Mouse (Mus musculus): ENCODE measurements around the gene Gatc.
"Not testable (repeated sequence)": the region's sequence is repeated elsewhere in the genome, so short reads cannot be mapped to it uniquely, and the experiment has no call there.

The Gatc gene

DNA sequence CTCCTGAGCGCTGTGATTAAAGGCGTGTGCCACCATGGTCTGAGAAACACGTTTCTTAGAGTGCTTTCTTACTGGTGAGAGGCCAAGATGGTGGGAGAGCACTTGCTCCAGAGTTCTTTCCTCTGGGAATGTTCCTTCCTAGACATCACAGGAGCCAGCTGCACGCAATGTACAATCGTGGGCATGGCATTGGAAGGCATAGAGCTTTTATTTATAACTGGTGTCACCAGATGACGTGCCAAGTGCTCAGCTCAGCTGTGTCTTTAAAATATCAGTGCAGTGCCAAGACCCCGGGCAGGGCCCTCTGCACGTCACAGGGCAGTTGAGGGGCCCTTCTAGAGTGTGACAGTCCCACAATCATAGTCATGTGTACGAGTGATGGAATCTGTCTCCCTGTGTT lies 10.0 kb downstream of the Gatc start:
- DNase-seq (ENCODE audit: low read depth) = no peak

DNA sequence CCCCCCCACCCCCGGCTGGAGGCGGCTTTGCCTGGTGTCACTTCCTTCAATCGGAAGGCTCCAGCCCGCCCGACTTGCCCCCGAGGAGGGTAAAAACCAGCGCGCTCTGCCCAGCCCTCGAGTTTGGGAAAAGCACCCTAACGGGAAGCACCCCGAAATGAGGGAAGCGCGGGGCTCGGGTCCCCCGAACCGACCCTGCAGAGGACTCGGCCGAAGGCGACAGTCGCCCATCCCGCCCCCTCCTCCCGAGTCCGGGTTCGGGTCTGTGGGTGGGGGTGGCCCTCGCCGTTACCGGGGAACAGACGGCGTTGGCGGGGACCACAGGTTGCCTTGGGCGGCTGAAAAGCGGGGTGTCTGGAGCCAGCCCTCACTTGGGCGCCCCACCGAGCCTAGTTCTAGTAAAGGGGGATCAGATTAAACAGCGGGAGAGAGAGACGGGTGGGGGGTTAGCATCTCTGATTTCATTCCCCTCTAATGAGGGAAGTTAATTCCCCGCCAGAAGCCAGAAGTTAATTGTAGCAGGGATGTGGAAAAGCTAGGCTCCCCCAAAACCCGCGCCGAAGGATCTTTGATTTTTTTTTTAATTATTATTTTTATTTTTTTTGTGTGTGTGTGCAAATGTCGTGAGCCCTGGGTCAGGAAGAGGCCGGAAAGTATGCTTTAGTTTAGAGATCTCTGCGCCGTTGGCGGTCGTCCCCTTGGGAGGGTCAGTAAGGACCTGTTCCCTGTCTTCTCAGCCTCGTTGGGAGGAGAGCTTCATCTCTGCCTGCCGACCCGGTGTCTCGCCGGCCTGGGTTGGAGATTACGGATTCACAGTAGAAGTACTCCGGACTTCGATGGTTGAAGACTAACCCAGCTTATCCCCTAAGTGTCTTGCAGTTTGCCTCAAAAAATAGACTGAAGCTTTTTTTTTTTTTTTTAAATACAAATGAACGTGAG lies 13.1 kb downstream of the Gatc start:
- DNase-seq (ENCODE audit: low read depth) = peak; percentile 44

- DNase-seq (ENCODE audit: low read depth) = peak; percentile 96
Observed at GRCm38 (mm10) chr5:115326875-115327609, 13.9 kb downstream of the Gatc start, which contains the start of gene Srsf9. Srsf9 (plus strand) TSS chr5:115327177.

GRCm38 (mm10) chr5:115326256-115326831 lies 14.6 kb downstream of the Gatc start:
- no peak for DNase-seq (ENCODE audit: low read depth)

DNA sequence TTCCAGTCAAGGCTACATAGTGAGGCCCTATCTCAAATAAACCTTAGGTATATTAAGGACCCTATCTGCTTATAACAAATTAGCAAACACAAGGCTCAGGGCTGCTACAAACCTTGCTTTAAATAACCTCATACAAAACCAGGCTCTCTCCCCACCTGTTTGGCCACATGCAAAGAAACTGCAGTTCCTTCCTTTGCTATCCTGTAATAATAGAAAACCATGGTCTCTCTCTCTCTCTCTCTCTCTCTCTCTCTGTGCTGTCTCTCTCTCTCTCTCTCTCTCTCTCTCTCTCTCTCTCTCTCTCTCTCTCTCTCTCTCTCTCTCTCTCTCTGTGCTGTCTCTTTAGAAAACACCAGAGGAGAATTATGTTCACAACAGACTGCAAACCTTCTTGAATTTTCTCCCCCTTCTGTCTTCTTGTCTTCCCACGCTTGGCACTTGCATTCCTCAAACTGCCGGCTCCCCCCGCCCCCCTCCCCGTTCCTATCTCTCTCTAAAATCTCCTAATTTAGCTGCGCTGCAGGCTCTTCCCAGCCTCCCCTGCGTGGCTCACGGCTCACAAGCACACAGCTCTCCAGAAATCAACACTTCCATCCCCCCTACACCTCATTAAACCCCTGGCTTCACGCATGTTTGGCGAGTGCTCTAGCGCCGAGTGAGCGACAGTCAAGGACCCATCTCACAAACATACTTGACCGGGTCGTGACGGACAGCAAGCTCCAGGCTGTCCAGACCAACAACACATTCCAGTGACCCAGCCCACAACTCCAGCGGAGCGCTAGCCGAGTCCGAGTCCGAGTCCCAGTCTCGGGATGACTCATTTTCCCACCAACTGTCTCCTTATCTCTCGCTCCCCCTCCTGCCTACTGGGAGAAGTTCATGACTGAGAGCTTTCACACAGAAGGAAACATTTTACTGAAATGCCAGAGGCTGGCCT lies 21.7 kb downstream of the Gatc start:
- peak; percentile 92 for DNase-seq (ENCODE audit: low read depth)

GRCm38 (mm10) chr5:115317645-115318328 lies 23.2 kb downstream of the Gatc start:
- DNase-seq (ENCODE audit: low read depth) = no peak

DNA sequence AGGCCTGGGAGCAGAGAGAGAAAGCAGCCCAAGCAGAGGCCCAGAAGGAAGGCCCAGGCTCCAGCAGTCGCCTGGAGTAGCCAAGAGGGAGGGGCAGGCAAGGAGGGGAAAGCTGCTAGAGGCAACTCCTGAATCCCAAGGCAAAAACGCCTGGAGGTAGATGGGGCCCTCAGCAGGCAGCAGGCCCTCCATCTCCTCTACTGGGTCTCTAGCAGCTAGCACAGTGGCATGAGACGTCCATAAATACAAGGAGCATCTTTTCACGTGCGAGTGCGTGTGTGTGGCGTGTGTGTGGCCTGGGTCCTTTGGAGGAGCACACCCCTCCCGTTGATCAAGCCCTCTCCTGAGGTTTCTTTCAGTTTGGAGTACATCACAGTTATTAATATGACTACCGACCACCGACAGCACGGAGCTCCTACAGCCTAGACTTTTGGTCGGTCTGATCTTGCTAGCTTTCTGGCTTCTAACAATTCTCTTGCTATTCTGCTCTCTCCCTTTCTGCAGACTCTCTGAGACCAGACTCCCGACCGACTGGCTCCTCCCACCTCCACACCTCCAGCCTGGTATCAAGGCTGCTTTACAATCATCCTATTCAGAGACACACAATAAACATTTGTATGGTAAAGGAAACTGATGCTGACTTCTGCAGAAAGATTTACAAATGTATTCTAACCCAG lies 23.9 kb downstream of the Gatc start:
- no peak for DNase-seq (ENCODE audit: low read depth)

DNA sequence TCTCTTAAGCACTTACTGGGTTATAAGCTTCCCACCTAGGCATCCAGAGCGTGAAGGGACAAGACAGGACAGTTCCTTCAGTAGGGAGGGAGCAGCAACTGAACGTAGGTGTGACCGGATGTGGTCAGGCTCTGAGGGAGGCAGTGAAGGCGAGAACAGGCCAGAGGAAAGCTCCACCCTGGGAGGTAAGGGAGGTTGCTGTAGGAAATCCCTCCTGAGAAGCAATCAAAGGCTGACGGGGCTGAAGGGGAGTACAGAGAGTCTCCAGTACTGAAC lies 27.4 kb downstream of the Gatc start:
- DNase-seq (ENCODE audit: low read depth) = no peak

DNA sequence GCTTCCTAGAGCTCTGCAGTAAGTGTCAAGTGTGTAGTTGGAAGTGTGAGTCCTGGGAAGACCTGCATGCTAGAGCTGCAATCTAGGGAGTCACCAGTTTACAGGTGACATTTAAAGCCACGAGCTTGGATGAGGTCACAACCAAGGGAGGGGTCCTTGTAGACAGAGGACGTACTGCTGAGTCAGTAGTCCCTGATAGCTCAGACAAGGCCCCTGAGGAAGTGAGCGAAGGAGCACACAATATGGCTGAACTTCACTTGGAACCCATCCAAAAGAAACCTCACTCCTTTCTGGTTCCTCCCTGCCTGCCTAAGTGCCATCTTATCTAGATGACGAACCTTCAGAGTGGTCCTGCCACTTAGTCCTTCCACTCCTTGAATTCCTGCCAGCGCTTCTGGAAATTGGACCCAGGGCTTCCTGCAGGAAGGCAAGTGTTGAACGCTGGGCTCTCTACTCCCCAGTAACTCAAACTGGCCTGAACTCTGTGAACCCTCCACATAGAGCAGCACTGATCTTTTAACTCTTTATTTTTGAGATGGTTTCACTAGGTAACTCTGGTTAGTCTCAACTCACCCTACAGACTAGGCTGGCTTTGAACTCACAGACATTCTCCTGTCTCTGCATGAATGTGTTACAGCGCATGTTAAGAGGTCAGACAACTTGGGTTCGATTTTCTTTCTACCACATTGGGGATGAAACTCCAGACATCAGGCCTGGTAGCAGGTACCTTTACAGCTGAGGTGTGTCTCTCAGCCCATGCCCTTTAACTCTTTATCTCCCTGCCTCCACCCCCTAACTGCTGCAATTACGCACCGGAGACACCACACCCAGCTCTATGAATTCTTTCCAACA lies 27.9 kb downstream of the Gatc start:
- DNase-seq (ENCODE audit: low read depth) = peak; percentile 88

GRCm38 (mm10) chr5:115312354-115312753 lies 28.6 kb downstream of the Gatc start:
- DNase-seq (ENCODE audit: low read depth) = no peak

GRCm38 (mm10) chr5:115302190-115302589 lies 38.8 kb downstream of the Gatc start:
- not testable (repeated sequence) for DNase-seq (ENCODE audit: low read depth)

- no peak for DNase-seq (ENCODE audit: low read depth)
Observed at GRCm38 (mm10) chr5:115301615-115302014, 39.4 kb downstream of the Gatc start.

- peak; percentile 98 for DNase-seq (ENCODE audit: low read depth)
Observed at GRCm38 (mm10) chr5:115300792-115301614, 40.0 kb downstream of the Gatc start, which contains the start of gene Dynll1. Dynll1 (minus strand) TSS chr5:115300999.

DNA sequence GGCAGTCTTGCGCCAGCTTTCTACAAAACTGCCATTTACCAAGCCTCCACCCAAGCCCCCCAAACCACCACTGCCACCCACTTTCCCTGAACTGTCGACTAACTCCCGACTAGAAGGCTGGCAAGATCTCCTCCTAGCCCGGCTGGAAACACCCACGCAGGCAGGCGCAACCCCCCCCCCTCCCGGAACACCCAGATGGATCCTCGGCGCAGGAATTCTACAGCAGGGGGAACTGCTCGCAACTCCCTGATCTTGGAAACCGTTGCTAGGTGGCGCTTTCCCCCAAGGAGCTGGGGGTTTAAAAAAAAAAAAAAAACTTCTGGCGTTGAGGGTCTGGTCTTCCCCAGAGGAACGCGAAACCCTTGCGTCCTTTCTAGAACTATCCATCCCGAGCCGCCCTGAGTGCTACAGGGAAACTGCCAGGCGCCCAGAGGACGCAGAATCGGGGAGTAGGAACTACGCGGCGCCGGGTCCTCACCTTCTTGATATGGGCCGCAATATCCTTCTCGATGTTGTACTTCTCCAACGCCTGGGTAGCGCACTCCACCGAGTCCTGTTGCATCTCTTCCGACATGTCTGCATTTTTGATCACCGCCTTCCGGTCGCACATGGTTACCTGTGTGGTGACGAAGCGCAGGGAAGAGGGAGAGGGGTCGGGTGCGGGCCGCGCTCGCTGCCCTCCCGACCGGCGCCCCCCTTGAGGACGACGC lies 40.8 kb downstream of the Gatc start:
- peak; percentile 68 for DNase-seq (ENCODE audit: low read depth)

DNA sequence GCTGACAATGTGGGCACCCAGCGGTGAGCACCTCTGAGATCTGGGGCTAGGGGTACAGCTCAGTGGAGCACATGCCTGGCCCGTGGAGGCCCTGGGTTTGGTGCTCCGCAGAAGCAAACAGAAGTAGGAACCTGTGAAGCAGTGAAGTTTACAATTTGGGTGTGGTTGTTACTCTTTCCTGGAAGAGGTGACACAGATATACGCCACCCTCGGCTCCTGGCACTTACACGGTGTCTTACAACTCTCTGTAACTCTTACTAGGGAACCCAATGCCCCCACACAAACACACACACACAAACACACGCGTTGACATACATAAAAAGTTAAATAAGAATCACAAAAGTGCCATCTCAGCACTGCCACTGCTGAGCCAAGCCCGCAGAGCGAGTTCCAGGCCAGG lies 44.6 kb downstream of the Gatc start:
- DNase-seq (ENCODE audit: low read depth) = no peak

DNA sequence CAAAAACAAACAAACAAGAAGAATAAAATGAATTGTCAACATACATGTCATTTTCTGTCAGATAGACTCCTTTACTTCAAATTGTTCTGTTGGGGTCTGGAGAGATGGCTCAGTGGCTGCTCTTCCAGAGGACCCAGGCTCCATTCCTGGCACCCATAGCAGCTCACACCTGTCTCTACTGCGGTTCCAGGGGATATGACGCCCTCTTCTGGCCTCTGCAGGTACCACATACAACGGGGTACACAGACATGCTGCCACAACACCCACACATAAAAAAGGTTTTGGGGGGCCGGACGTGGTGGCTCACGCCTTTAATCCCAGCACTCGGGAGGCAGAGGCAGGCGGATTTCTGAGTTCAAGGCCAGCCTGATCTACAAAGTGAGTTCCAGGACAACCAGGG lies 46.8 kb downstream of the Gatc start:
- no peak for DNase-seq (ENCODE audit: low read depth)

- DNase-seq (ENCODE audit: low read depth) = peak; percentile 64
Observed at GRCm38 (mm10) chr5:115284735-115285134, 56.2 kb downstream of the Gatc start.

All from 416B (cell line).